In genomic region chr1:37045472-37045871, GRCm38 (mm10) we compare ENCODE assay signal across 20 mouse cellular contexts. TPM values are rescaled to one million over a fixed set of nuclear protein-coding genes. Genes with fewer than 3 reads are reported as not detected.
DNase-seq lines count a peak whose midpoint lies in the region; ATAC-seq and TF ChIP-seq lines count a peak whose summit lies in the region.
"Had no signal": no experiment of that assay in that cellular context is flagged by ENCODE, and none has a peak within 500 bp of the region (broad histone marks: within the 10 kb centered on the region; RNA-seq: fewer than 3 reads in every experiment).

No protein-coding gene starts in this region.

- DNase-seq in heart, adult 11 months: peak; percentile 34
- no peak for DNase-seq in heart, adult 2 months
- peak; percentile 7 for DNase-seq in fibroblast of lung, adult 2 months (ENCODE audit: low read depth)
- peak; percentile 65 for DNase-seq in limb, embryonic 14.5 days (ENCODE audit: low spot score)
- no peak for DNase-seq in adrenal gland, adult 8-10 months
- no peak for DNase-seq in layer of hippocampus, adult 9-10 months (ENCODE audit: low spot score)
- DNase-seq: adrenal gland, postnatal 10 days; cerebellum, adult 11 months; cerebellum, adult 9-11 months; cerebellum, postnatal 36 days; gastrocnemius, postnatal 10 days; kidney, adult 9 months had no signal

- intact Hi-C loops in heart, adult 2 months (cut with DNase I): no loop called here

- no peaks in the 10 kb centered on the region for H3K27me3 ChIP-seq in heart, adult 2 months (ENCODE audit: control insufficient read depth, insufficient read depth, low read length)
- H3K27me3 ChIP-seq in embryonic facial prominence, embryonic 13.5 days: no peaks in the 10 kb centered on the region
- H3K27me3 ChIP-seq in limb, embryonic 14.5 days (ENCODE audit: control insufficient read depth, insufficient read depth, low read length): no peaks in the 10 kb centered on the region
- H3K27me3 ChIP-seq: heart, embryonic 12.5 days; hindbrain, embryonic 15.5 days had no signal

- no peak overlapping the region for H3K9ac ChIP-seq in heart, adult 2 months (ENCODE audit: low read depth, low read length)
- H3K9ac ChIP-seq in embryonic facial prominence, embryonic 13.5 days: no peak overlapping the region
- H3K9ac ChIP-seq in limb, embryonic 14.5 days (ENCODE audit: low read depth, low read length, severe bottlenecking): no peak overlapping the region
- H3K9ac ChIP-seq: heart, embryonic 12.5 days; hindbrain, embryonic 15.5 days had no signal

- no peak for TF ChIP-seq EP300 in heart, adult 2 months (IDR thresholded peaks at IDR 0.05; ENCODE audit: insufficient read depth, low read depth, low read length)

- H3K4me1 ChIP-seq in heart, adult 2 months (ENCODE audit: control insufficient read depth, insufficient read depth, low read length): no peaks in the 10 kb centered on the region
- H3K4me1 ChIP-seq in embryonic facial prominence, embryonic 13.5 days: peaks cover 10% of the 10 kb centered on the region
- H3K4me1 ChIP-seq in limb, embryonic 14.5 days (ENCODE audit: control insufficient read depth, insufficient read depth, low read length): no peaks in the 10 kb centered on the region
- H3K4me1 ChIP-seq: forebrain, embryonic 10.5 days; heart, embryonic 12.5 days; hindbrain, embryonic 10.5 days; hindbrain, embryonic 15.5 days had no signal

- no peak overlapping the region for H3K4me3 ChIP-seq in heart, adult 2 months
- H3K4me3 ChIP-seq in embryonic facial prominence, embryonic 13.5 days: no peak overlapping the region
- no peak overlapping the region for H3K4me3 ChIP-seq in limb, embryonic 14.5 days (replicated peaks; ENCODE audit: low read length)
- H3K4me3 ChIP-seq: forebrain, embryonic 10.5 days; heart, embryonic 12.5 days; hindbrain, embryonic 10.5 days; hindbrain, embryonic 15.5 days had no signal

- no peak overlapping the region for H3K27ac ChIP-seq in heart, adult 2 months
- 0 out of 2 replicates have a peak overlapping the region, but pooled peaks have one; percentile 28 for H3K27ac ChIP-seq in embryonic facial prominence, embryonic 13.5 days
- no peak overlapping the region for H3K27ac ChIP-seq in limb, embryonic 14.5 days (replicated peaks; ENCODE audit: low read depth, low read length)
- H3K27ac ChIP-seq: forebrain, embryonic 10.5 days; hindbrain, embryonic 10.5 days; hindbrain, embryonic 15.5 days had no signal

- no peak for TF ChIP-seq POLR2A in heart, adult 2 months (IDR thresholded peaks at IDR 0.05; ENCODE audit: insufficient read depth, low read depth, low read length)
- no peak for TF ChIP-seq POLR2A in limb, embryonic 14.5 days (IDR thresholded peaks at IDR 0.05; ENCODE audit: borderline replicate concordance, extremely low read depth, insufficient read depth, insufficient read length)

- H3K9me3 ChIP-seq in embryonic facial prominence, embryonic 13.5 days: no peaks in the 10 kb centered on the region
- H3K9me3 ChIP-seq in limb, embryonic 14.5 days (ENCODE audit: control insufficient read depth, low read length): 0 out of 2 replicates have a peak, but pooled peaks cover 6% of the 10 kb centered on the region

- no peak for ATAC-seq in embryonic facial prominence, embryonic 13.5 days (ENCODE audit: insufficient number of reproducible peaks, insufficient read depth, low FRiP score, low TSS enrichment, low read depth)
- peak; percentile 83; the same call in 1 of the 2 replicates for ATAC-seq in limb, embryonic 14.5 days (ENCODE audit: low FRiP score, low read depth)
- ATAC-seq: forebrain, embryonic 14.5 days; inflammation-experienced regulatory T-cells, adult 6 months; intestine, postnatal 0 days had no signal

- no peak for TF ChIP-seq CTCF in heart, adult 2 months (IDR thresholded peaks at IDR 0.05)

- no peaks in the 10 kb centered on the region for H3K36me3 ChIP-seq in heart, adult 2 months (ENCODE audit: control insufficient read depth, insufficient read depth, low read length)
- H3K36me3 ChIP-seq in embryonic facial prominence, embryonic 13.5 days: no peaks in the 10 kb centered on the region
- no peaks in the 10 kb centered on the region for H3K36me3 ChIP-seq in limb, embryonic 14.5 days (ENCODE audit: control insufficient read depth, insufficient read depth, low read length)
- H3K36me3 ChIP-seq: forebrain, embryonic 10.5 days; heart, embryonic 12.5 days; hindbrain, embryonic 10.5 days; hindbrain, embryonic 15.5 days had no signal

- H3K79me2 ChIP-seq in heart, adult 2 months (replicated peaks; ENCODE audit: control insufficient read depth, insufficient read depth, low read length): no peaks in the 10 kb centered on the region

- WGBS in heart, adult 2 months: 80% methylated on average over 5 of the region's 5 CpGs
- 18% methylated on average over 5 of the region's 5 CpGs for WGBS in embryonic facial prominence, embryonic 13.5 days
- WGBS in limb, embryonic 14.5 days: 13% methylated on average over 5 of the region's 5 CpGs

- H3K4me2 ChIP-seq in embryonic facial prominence, embryonic 13.5 days: no peak overlapping the region
- no peak overlapping the region for H3K4me2 ChIP-seq in limb, embryonic 14.5 days (replicated peaks; ENCODE audit: low read depth, low read length, severe bottlenecking)
- H3K4me2 ChIP-seq: heart, embryonic 12.5 days; hindbrain, embryonic 15.5 days had no signal

RNA-seq across cellular contexts. Expression of gene Vwa3b, which starts 19.1 kb away (rescaled TPM):
- 1 to 10 TPM in 1 of 2 experiments, under 1 TPM in 1; 0.13 to 1.0 TPM for total RNA-seq in heart, adult 2 months (2021)
- polyA plus RNA-seq in heart, adult 2 months (2012; rRNA removed): 0.35 and 0.43 TPM in 2 replicates
- polyA plus RNA-seq in embryonic facial prominence, embryonic 13.5 days (2015; fragmentation: Nextera tagmentation; extraction: Ambion mirVana): 0.63 and 1.2 TPM in 2 replicates
- 0.33 and 1.0 TPM in 2 replicates for polyA plus RNA-seq in limb, embryonic 14.5 days (2012; rRNA removed)
- polyA plus RNA-seq in limb, embryonic 14.5 days (2014; fragmentation: Nextera tagmentation; extraction: Ambion mirVana): 1.2 and 1.6 TPM in 2 replicates
- total RNA-seq in adrenal gland, adult 8-10 months (2022): 1 to 10 TPM in 2 of 4 experiments, under 1 TPM in 2; 0.46 to 1.3 (median 1.0) TPM
- polyA plus RNA-seq: heart, embryonic 12.5 days had no signal

Comparison
In these comparisons a context has a peak if more than half of its experiments do, and no peak if none do; other contexts are left out.
1. DNase-seq: peak in heart, adult 11 months (single experiment), fibroblast of lung, adult 2 months (single experiment) and limb, embryonic 14.5 days (single experiment); none in heart, adult 2 months (0 of 2), adrenal gland, adult 8-10 months (single experiment) and layer of hippocampus, adult 9-10 months (single experiment).